Mouse (Mus musculus) small intestine, adult 2 months (tissue): ENCODE results near the gene Acpp.
"Not testable (repeated sequence)": the region's sequence is repeated elsewhere in the genome, so short reads cannot be mapped to it uniquely, and the experiment has no call there.

Experiments
- CTCF ChIP-seq: fragments of 200-500 bp; IDR thresholded peaks from 2 replicates; pipeline ENCODE4 v1.5.1; 2012; ENCODE audit warnings: low read depth, mild to moderate bottlenecking, control low read depth, inconsistent platforms, low read length, moderate library complexity, mixed read lengths; ENCODE audit not compliant: insufficient replicate concordance, insufficient read length; ENCODE audit errors: extremely low read depth
- POLR2A ChIP-seq: fragments of 200-500 bp; IDR thresholded peaks from 2 replicates; pipeline ENCODE4 v1.6.1; 2012; ENCODE audit warnings: low read depth, mild to moderate bottlenecking, control low read depth, inconsistent platforms, low read length, moderate library complexity

GRCm38 (mm10) chr9:104361951-104362350, 24.4 kb upstream of the Acpp start:
- TF ChIP-seq POLR2A, CTCF: not testable (repeated sequence)
